Mouse (Mus musculus) testis, adult 2 months (tissue): ENCODE results near the gene Zfp933. TPM values are rescaled to one million over a fixed set of nuclear protein-coding genes. Genes with fewer than 3 reads are reported as not detected.

Experiments used
- polyA plus RNA-seq: library from polyadenylated mRNA; depleted of rRNA; stranded (reverse); fragments of >200 nt; gene quantifications from 2 replicates; pipeline ENCODE4 v1.2.3, GENCODE M21; 2012; rRNA removed

Gene Zfp933
- polyA plus RNA-seq, 1 experiment: 2.3 TPM

Other genes with a start within 250 kb of the Zfp933 start
- gene Zfp979, start 205.9 kb downstream of the Zfp933 start, polyA plus RNA-seq: 1.1 and 1.3 TPM in 2 replicates
- gene Zfp534, start 145.8 kb downstream of the Zfp933 start, polyA plus RNA-seq: 0.10 and 0.17 TPM in 2 replicates
- 0.36 and 0.64 TPM in 2 replicates for gene Zfp984, start 38.6 kb downstream of the Zfp933 start, polyA plus RNA-seq
- 96.6 and 116 TPM in 2 replicates for gene Miip, start 20.4 kb upstream of the Zfp933 start, polyA plus RNA-seq
- 1.4 and 1.8 TPM in 2 replicates for gene Fv1, start 20.6 kb upstream of the Zfp933 start, polyA plus RNA-seq
- gene Mfn2, start 56.3 kb upstream of the Zfp933 start, polyA plus RNA-seq: 142 and 153 TPM in 2 replicates
- 7.2 and 8.8 TPM in 2 replicates for gene Plod1, start 88.4 kb upstream of the Zfp933 start, polyA plus RNA-seq
- 35.5 and 38.1 TPM in 2 replicates for gene 2510039O18Rik, start 92.5 kb upstream of the Zfp933 start, polyA plus RNA-seq
- gene Nppb, start 137.4 kb upstream of the Zfp933 start, polyA plus RNA-seq: not detected in 2 replicates
- not detected in 2 replicates for gene Nppa, start 152.4 kb upstream of the Zfp933 start, polyA plus RNA-seq
- 9.8 and 12.7 TPM in 2 replicates for gene Clcn6, start 190.5 kb upstream of the Zfp933 start, polyA plus RNA-seq
- gene Mthfr, start 190.7 kb upstream of the Zfp933 start, polyA plus RNA-seq: 31.8 and 34.7 TPM in 2 replicates
- 45.2 and 45.4 TPM in 2 replicates for gene Agtrap, start 239.7 kb upstream of the Zfp933 start, polyA plus RNA-seq